Comparison of ENCODE assay signal across 25 mouse cellular contexts in genomic region chr1:177470951-177471350, GRCm38 (mm10). TPM values are rescaled to one million over a fixed set of nuclear protein-coding genes. Genes with fewer than 3 reads are reported as not detected.
DNase-seq lines count a peak whose midpoint lies in the region; ATAC-seq lines count a peak whose summit lies in the region.
"Had no signal": no experiment of that assay in that cellular context is flagged by ENCODE, and none has a peak within 500 bp of the region (broad histone marks: within the 10 kb centered on the region; RNA-seq: fewer than 3 reads in every experiment).

No protein-coding gene starts in this region.

- no peaks in the 10 kb centered on the region for H3K36me3 ChIP-seq in splenic B cell, adult 2 months (ENCODE audit: control insufficient read depth, insufficient read depth, low read length, poor library complexity, severe bottlenecking)
- H3K36me3 ChIP-seq: forebrain, embryonic 10.5 days; G1E; heart, embryonic 12.5 days; heart, embryonic 15.5 days; hindbrain, embryonic 12.5 days; intestine, embryonic 15.5 days had no signal

- H3K27me3 ChIP-seq in splenic B cell, adult 2 months (ENCODE audit: control insufficient read depth, insufficient read depth, low read length, poor library complexity, severe bottlenecking): no peaks in the 10 kb centered on the region
- H3K27me3 ChIP-seq: CH12.LX; forebrain, embryonic 13.5 days; heart, embryonic 12.5 days; heart, embryonic 15.5 days; hindbrain, embryonic 12.5 days; intestine, embryonic 15.5 days had no signal

- intact Hi-C loops in heart, postnatal 14 days (cut with DNase I): no loop called here

- peak; percentile 34 to 47; a peak in 2 of 4 replicates for ATAC-seq in hematopoietic stem cell, adult 5-6 weeks (replicated peaks in 1 of 2; ENCODE audit: insufficient read depth in 1 of 2, low FRiP score in 2 of 2, low TSS enrichment in 1 of 2, low read depth in 1 of 2, poor library complexity in 2 of 2, severe bottlenecking in 2 of 2)
- ATAC-seq: activated CD4-positive, CD25-positive, alpha-beta regulatory T cell, adult 4 months; forebrain, embryonic 13.5 days; forebrain, embryonic 16.5 days; hindbrain, embryonic 16.5 days had no signal

- peak; percentile 67 for DNase-seq in heart, adult 11 months
- DNase-seq in heart, postnatal 14 days: no peak
- DNase-seq in MEL-GATA-1-ER (ENCODE audit: extremely low read depth, low read depth): peak; percentile 82
- peak; percentile 49 for DNase-seq in splenic B cell, adult 2 months (ENCODE audit: low read depth, low spot score)
- no peak for DNase-seq in ovary, adult 18-20 months (ENCODE audit: low spot score)
- DNase-seq in lung, adult 18-20 months: no peak
- no peak for DNase-seq in lung, postnatal 25 days (ENCODE audit: low spot score)
- DNase-seq: adrenal gland, postnatal 10 days; adrenal gland, postnatal 36 days; cerebellum, adult 2 months; cerebellum, adult 9-11 months; gastrocnemius, postnatal 10 days; gastrocnemius, postnatal 36 days had no signal

RNA-seq across cellular contexts. Expression of gene Zbtb18, which starts 28.8 kb away (rescaled TPM):
- 10 to 100 TPM; 35.1 to 35.8 TPM for total RNA-seq in heart, postnatal 14 days (2021)
- total RNA-seq in hematopoietic stem cell, adult 5-6 weeks (2017): 46.5 and 53.8 TPM in 2 replicates

Comparison
In these comparisons a context has a peak if more than half of its experiments do, and no peak if none do; other contexts are left out.
1. DNase-seq: peak in heart, adult 11 months (single experiment), MEL-GATA-1-ER (single experiment) and splenic B cell, adult 2 months (single experiment); none in heart, postnatal 14 days (0 of 2), ovary, adult 18-20 months (single experiment), lung, adult 18-20 months (0 of 2) and lung, postnatal 25 days (single experiment).